Mouse (Mus musculus): ENCODE data around the gene Mrpl21.

DNA sequence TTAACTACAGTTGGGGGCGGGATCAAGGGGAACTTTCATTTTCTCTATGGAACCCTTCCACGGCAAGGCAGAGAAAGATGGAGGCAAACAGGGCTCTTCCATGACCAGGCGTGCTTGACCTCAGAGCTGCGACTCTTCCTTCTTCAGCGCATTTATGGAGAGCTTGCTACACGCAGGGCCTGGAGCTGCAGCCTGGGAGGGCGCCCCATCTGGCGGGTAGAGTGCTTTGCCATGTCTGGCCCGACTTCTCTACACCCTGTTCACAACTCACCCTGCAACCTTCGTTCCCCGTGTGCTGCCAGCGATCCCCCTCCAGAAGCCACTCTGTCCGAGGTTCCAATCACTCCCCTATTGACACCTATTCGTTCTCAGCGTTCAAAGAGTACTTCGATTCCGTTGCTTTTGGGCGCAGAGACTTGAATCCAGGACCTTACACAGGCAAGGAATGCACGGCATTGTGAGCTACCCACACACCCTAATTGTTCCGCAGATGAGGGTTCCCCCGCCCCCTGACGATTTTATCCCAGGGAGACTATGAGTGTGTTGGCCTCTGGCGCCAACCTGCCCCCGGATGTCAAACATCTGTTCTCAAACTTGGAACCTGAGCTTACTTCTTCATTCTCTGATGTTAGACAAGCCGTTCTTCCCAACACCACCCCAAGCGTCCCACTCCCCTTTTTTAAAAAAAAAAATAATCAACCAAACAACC, 39.7 kb downstream of the Mrpl21 start, which contains the start of gene Cpt1a:
- TF ChIP-seq CTCF (conservative IDR thresholded peaks at IDR 0.05; ENCODE audit: low read length), result peak; percentile 34; the same call in 1 of the 2 replicates
- no peak for TF ChIP-seq NANOG (IDR thresholded peaks at IDR 0.05; ENCODE audit: borderline replicate concordance, low read length)
- no peak for TF ChIP-seq POU5F1 (IDR thresholded peaks at IDR 0.05; ENCODE audit: borderline replicate concordance, low read length)

Data from E14TG2a.4 (cell line).